Mouse (Mus musculus) splenic B cell, adult 2 months (primary cell): ENCODE measurements around the gene Neurl4.
"Not testable (repeated sequence)": the region's sequence is repeated elsewhere in the genome, so short reads cannot be mapped to it uniquely, and the experiment has no call there.

Source experiments
- DNase-seq: peaks from one replicate; pipeline ENCODE4 v3.0.0-alpha.2; 2011; ENCODE audit warnings: low read depth, low spot score
- H3K27me3 ChIP-seq: 2 replicates; pipeline ENCODE4 v1.6.1; 2012; ENCODE audit warnings: mild to moderate bottlenecking, low read length, moderate library complexity, mixed read lengths; ENCODE audit not compliant: control insufficient read depth, poor library complexity, insufficient read depth, severe bottlenecking
- H3K36me3 ChIP-seq: 2 replicates; pipeline ENCODE4 v1.6.1; 2012; ENCODE audit warnings: mild to moderate bottlenecking, low read length, moderate library complexity, mixed read lengths; ENCODE audit not compliant: control insufficient read depth, poor library complexity, insufficient read depth, severe bottlenecking

Gene Neurl4

GRCm38 (mm10) chr11:69914917-69915430, 14.1 kb downstream of the Neurl4 start:
- DNase-seq: no peak
- Histone ChIP-seq H3K27me3 (no peaks in the 10 kb centered on the region), H3K36me3 (peaks cover 25% of the 10 kb centered on the region)

DNA sequence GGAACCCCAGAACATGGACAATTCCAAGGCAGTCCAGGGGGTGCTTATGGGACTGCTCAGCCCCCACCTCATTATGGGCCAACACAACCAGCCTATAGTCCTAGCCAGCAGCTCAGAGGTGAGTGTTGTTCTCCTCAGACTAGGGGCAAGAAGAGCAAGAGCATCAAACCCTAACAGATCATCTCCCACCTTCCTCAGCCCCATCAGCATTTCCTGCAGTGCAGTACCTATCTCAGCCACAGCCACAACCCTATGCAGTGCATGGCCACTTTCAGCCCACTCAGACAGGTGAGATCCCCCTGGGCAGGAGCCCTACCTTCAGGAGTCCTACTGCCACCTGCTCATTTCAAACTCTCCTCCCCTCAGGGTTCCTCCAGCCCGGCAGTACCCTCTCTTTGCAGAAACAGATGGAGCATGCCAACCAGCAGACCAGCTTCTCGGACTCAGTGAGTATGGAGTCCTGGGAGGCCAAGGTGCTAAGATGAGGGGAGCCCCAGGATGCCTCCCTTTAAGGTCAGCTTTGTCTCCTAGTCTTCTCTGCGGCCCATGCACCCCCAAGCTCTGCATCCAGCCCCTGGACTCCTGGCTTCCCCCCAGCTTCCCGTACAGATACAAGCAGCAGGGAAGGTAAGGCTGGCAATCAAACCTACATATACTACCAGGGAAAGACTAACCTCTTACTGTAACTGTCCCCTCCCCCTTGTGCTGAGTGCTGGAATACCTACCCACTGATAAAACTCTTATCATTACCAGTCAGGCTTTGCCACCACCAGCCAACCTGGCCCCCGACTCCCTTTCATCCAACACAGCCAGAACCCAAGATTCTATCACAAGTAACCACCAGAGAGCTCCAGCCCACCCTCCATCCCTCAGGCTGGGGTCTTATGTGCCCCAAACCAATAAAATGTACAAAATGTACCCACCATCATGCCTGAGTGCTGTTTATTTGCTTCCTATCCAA, 15.1 kb downstream of the Neurl4 start:
- no peaks in the 10 kb centered on the region for H3K27me3 ChIP-seq
- peaks cover 25% of the 10 kb centered on the region for H3K36me3 ChIP-seq
- no peak for DNase-seq

DNA sequence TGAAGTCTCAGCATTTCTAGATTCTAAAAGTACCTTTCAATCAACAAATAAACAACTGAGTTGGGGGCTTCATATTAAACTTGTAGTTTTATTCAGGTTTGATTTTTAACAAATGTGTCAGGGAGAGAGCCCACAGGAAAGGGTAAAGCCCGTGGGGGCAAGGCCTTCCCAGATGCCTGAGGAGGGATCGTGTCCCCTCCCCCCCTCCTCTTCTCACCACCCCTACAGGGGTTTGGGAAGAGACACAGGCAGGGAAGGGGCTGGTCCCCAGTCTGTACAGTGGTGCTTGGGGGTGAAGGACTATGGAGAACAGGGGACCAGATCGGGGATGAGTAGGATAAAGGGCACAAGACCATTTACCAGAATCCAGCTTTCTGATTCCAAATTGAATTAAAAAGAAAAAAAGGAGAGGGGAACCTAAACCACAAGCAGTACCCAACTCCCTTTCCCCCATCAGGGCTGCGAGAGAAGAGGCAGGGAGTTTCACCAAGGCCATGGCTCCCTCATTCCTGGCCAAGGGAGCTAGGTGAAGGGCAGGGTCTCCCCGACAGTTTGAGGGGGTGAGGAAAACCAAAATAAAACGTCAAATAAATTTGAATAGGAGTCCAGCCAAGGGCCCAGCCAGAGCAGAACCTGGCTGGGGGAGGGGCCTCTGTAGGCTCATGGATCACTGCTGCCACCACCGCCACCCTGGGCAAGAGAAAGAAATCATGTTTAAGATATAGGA, 15.9 kb downstream of the Neurl4 start:
- not testable (repeated sequence) for H3K27me3 ChIP-seq, DNase-seq
- H3K36me3 ChIP-seq: peaks cover 23% of the 10 kb centered on the region

GRCm38 (mm10) chr11:69917379-69917948, 16.6 kb downstream of the Neurl4 start:
- H3K36me3 ChIP-seq: peaks cover 23% of the 10 kb centered on the region
- no peak for DNase-seq
- H3K27me3 ChIP-seq: no peaks in the 10 kb centered on the region

GRCm38 (mm10) chr11:69918118-69918517, 17.2 kb downstream of the Neurl4 start:
- DNase-seq: no peak
- peaks cover 23% of the 10 kb centered on the region for H3K36me3 ChIP-seq
- H3K27me3 ChIP-seq: no peaks in the 10 kb centered on the region

DNA sequence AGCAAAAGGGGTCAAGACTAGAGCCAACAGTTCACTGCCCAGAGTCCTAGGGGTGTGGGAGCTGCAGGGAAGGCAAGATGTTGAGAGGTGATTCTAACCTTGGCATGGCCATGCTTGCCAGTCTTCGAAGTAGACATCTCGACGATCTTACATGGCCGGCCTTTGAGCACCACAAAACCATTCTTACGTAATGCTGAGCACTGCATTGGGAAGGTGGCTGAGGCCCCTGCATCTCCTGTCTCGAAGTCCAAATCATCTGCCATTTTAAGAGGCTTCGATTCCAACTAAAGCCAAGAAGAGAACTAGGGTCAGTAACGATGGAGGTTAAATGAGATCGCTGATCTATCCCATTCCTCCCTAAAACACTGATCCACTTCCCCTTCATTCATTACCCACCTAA, 18.2 kb downstream of the Neurl4 start:
- Histone ChIP-seq H3K36me3 (peaks cover 23% of the 10 kb centered on the region), H3K27me3 (no peaks in the 10 kb centered on the region)
- DNase-seq: no peak

DNA sequence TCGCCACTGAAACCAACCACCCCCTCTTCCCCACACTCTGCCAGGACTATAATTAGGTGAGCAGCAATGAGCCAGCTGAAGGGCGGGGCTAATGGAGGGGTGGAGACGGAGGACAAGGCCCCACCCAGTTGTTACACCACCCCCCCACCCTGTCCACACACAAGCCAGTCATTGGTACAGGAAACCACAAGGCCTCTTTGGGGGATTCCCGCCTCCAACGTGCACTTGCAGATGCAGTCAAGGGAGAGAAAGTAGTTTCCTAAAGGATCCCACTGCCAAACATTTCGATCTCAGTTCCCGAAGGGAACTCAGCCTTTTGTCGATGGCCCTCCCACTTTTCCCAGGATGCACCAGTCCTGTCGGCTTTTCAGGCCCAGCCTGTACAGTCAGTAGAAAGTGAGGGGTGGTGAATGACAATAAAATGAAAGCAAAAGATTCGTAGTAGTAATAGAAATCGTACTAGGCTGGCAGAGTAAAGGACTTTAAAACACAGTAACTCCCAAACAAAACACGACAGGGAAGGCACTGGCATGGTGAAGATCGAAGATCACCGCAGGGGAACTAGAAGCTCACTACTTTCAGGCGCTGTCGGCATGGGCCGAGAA, 18.9 kb downstream of the Neurl4 start:
- DNase-seq: peak; percentile 92
- Histone ChIP-seq H3K27me3 (no peaks in the 10 kb centered on the region), H3K36me3 (peaks cover 23% of the 10 kb centered on the region)

- DNase-seq: peak; percentile 62
- peaks cover 17% of the 10 kb centered on the region for H3K36me3 ChIP-seq
These were observed 19.6 kb downstream of the Neurl4 start for GRCm38 (mm10) chr11:69920266-69921031.

GRCm38 (mm10) chr11:69921114-69922011, 20.5 kb downstream of the Neurl4 start, which contains the start of gene Eif5a:
TSS of gene Eif5a (minus strand) at chr11:69921958.
- DNase-seq: peak; percentile 100
- Histone ChIP-seq H3K36me3 (peaks cover 12% of the 10 kb centered on the region), H3K27me3 (no peaks in the 10 kb centered on the region)

More at GRCm38 (mm10) chr11:69920266-69921031, 19.6 kb downstream of the Neurl4 start:
- H3K27me3 ChIP-seq: no peaks in the 10 kb centered on the region

- Histone ChIP-seq H3K36me3 (peaks cover 10% of the 10 kb centered on the region), H3K27me3 (no peaks in the 10 kb centered on the region)
- DNase-seq: peak; percentile 51
These were observed 21.3 kb downstream of the Neurl4 start for GRCm38 (mm10) chr11:69922012-69922756.

DNA sequence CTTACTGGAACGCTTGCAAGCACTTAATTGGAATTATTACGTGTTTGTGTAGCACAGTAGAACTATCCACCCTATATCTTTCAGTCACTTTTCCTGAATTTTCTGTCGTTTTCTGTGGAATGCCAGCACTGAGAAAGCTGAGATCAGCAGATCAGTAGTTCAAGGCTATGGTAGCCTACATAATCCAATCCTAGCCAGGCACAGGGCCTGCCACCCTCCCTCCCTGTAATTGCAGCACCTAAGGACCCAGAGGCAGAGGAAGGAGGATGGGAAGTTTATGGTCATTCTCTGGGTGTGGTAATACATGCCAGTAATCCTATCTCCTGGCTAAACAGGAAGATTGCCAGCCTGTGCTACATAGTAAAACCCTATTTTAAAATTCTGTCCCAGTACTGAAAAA, 21.9 kb downstream of the Neurl4 start:
- Histone ChIP-seq H3K36me3 (peaks cover 6% of the 10 kb centered on the region), H3K27me3 (no peaks in the 10 kb centered on the region)
- no peak for DNase-seq

GRCm38 (mm10) chr11:69927501-69927900, 26.6 kb downstream of the Neurl4 start:
- H3K27me3 ChIP-seq: no peaks in the 10 kb centered on the region
- no peaks in the 10 kb centered on the region for H3K36me3 ChIP-seq
- DNase-seq: no peak
